Mouse (Mus musculus) heart, adult 8-10 months (tissue): Measurements from ENCODE around the gene Eef1akmt3. TPM values are rescaled to one million over a fixed set of nuclear protein-coding genes. Genes with fewer than 3 reads are reported as not detected.
A peak's percentile ranks its signal among the peaks of the same experiment; 100 is the strongest.
"Not testable (repeated sequence)": the region's sequence is repeated elsewhere in the genome, so short reads cannot be mapped to it uniquely, and the experiment has no call there.

Experiments
- DNase-seq: peaks from one replicate; pipeline ENCODE4 v3.0.0; 2022; ENCODE audit warnings: low spot score
- total RNA-seq, 4 experiments: library from RNA; stranded (reverse); gene quantifications; 2 replicates each; pipeline ENCODE4 v1.2.4; 2022

Gene Eef1akmt3
- total RNA-seq, 4 experiments from 2014 or later: not detected

- DNase-seq: peak; percentile 96
These were observed 29.1 kb upstream of the Eef1akmt3 start, which contains the start of gene Tspan31 for GRCm38 (mm10) chr10:127070190-127071121. Gene Tspan31 (minus strand): TSS chr10:127070264.

GRCm38 (mm10) chr10:127069281-127070189 is 28.2 kb upstream of the Eef1akmt3 start:
- DNase-seq: no peak

- no peak for DNase-seq
These were observed 27.2 kb upstream of the Eef1akmt3 start for GRCm38 (mm10) chr10:127068360-127069038.

GRCm38 (mm10) chr10:127066519-127067018 is 25.3 kb upstream of the Eef1akmt3 start:
- DNase-seq: no peak

- DNase-seq: no peak
These were observed 24.7 kb upstream of the Eef1akmt3 start for GRCm38 (mm10) chr10:127065981-127066380.

- DNase-seq: no peak
These were observed 22.9 kb upstream of the Eef1akmt3 start for GRCm38 (mm10) chr10:127063913-127064870.

- DNase-seq: peak; percentile 97
These were observed 22.0 kb upstream of the Eef1akmt3 start, which contains the start of gene Cdk4 for GRCm38 (mm10) chr10:127063239-127063872. Gene Cdk4 (plus strand): TSS chr10:127063534.

- no peak for DNase-seq
These were observed 21.2 kb upstream of the Eef1akmt3 start for GRCm38 (mm10) chr10:127062503-127062902.

GRCm38 (mm10) chr10:127062101-127062500 is 20.8 kb upstream of the Eef1akmt3 start:
- not testable (repeated sequence) for DNase-seq

- DNase-seq: no peak
These were observed 20.2 kb upstream of the Eef1akmt3 start for GRCm38 (mm10) chr10:127061513-127061912.

- DNase-seq: no peak
These were observed 19.8 kb upstream of the Eef1akmt3 start for GRCm38 (mm10) chr10:127061085-127061484.

- no peak for DNase-seq
These were observed 18.9 kb upstream of the Eef1akmt3 start, which contains the start of gene March9 for GRCm38 (mm10) chr10:127059968-127060916. Gene March9 (minus strand): TSS chr10:127060184.

- DNase-seq: no peak
These were observed 18.1 kb upstream of the Eef1akmt3 start for GRCm38 (mm10) chr10:127059174-127059967.

- DNase-seq: no peak
These were observed 17.4 kb upstream of the Eef1akmt3 start for GRCm38 (mm10) chr10:127058708-127059107.

GRCm38 (mm10) chr10:127058161-127058560 is 16.8 kb upstream of the Eef1akmt3 start:
- peak; percentile 68 for DNase-seq

GRCm38 (mm10) chr10:127056490-127056889 is 15.2 kb upstream of the Eef1akmt3 start:
- DNase-seq: no peak

GRCm38 (mm10) chr10:127055406-127055805 is 14.1 kb upstream of the Eef1akmt3 start:
- DNase-seq: no peak
